9 mouse cellular contexts compared by ENCODE assay signal in the genomic region with DNA sequence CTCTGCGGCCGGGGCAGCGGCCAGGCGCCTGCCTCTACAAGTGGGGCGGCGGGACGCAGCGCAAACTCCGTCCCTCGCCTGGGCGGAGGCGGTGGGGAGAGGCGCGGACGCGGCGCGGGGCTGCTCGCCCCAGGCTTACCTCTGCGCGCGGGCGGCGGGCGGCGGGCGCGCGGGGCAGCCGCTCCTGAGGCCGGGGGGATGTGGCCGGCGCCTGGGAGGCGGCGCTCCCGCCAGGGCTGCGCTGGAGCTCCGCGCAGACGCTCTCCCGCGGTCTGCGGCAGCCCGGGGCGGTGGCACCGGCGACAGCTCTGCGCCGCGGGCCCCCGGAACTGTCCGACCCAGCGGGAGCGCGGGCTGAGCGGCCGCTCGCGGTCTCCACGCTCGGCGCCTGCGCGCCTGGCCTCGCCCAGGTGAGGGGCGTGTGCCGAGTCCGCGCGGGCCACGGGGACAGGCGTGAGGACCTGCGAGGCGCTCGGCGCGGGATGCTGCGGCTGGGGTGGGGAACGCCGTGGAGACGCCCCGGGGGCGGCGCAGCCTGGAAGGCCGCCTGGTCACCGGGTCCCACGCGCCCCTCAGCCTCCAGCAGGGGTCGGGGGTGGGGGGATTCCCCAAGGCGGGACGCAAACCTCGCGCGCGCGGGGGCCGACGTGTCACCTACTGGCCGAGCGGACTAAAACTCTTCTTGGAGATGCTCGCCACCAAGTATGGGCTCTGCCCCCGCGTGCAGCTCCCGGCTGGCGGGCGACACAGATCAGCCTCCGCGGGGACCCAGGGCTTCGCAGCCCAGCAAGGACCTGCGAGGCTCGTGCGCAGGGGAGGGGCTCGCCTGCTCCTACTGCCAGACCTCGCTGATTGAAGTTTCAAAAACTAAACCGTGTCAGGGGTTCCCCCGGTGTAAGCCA. TPM values are rescaled to one million over a fixed set of nuclear protein-coding genes. Genes with fewer than 3 reads are reported as not detected.
DNase-seq lines count a peak whose midpoint lies in the region; ATAC-seq lines count a peak whose summit lies in the region.
"Had no signal": no experiment of that assay in that cellular context is flagged by ENCODE, and none has a peak within 500 bp of the region (broad histone marks: within the 10 kb centered on the region; RNA-seq: fewer than 3 reads in every experiment).

No protein-coding gene starts in this region.

- peak overlapping the region; percentile 55 for H3K9ac ChIP-seq in forebrain, embryonic 15.5 days (replicated peaks)
- H3K9ac ChIP-seq in limb, embryonic 12.5 days (replicated peaks), result peak overlapping the region; percentile 64
- peak overlapping the region; percentile 57 for H3K9ac ChIP-seq in neural tube, embryonic 12.5 days

- H3K4me1 ChIP-seq in forebrain, embryonic 15.5 days, result peaks cover 15% of the 10 kb centered on the region
- peaks cover 19% of the 10 kb centered on the region for H3K4me1 ChIP-seq in hindbrain, embryonic 10.5 days (replicated peaks)
- peaks cover 14% of the 10 kb centered on the region for H3K4me1 ChIP-seq in limb, embryonic 12.5 days (replicated peaks)
- H3K4me1 ChIP-seq in neural tube, embryonic 12.5 days, result peaks cover 10% of the 10 kb centered on the region

- H3K4me2 ChIP-seq in forebrain, embryonic 15.5 days (replicated peaks), result peak overlapping the region; percentile 98
- peak overlapping the region; percentile 98 for H3K4me2 ChIP-seq in limb, embryonic 12.5 days
- H3K4me2 ChIP-seq in neural tube, embryonic 12.5 days (replicated peaks), result peak overlapping the region; percentile 100

- peaks cover 29% of the 10 kb centered on the region for H3K27me3 ChIP-seq in forebrain, embryonic 15.5 days
- H3K27me3 ChIP-seq in hindbrain, embryonic 10.5 days (ENCODE audit: insufficient read depth, poor library complexity, severe bottlenecking), result peaks cover 61% of the 10 kb centered on the region
- peaks cover 44% of the 10 kb centered on the region for H3K27me3 ChIP-seq in limb, embryonic 12.5 days
- peaks cover 29% of the 10 kb centered on the region for H3K27me3 ChIP-seq in neural tube, embryonic 12.5 days (replicated peaks)

- DNase-seq in adrenal gland, adult 2 months, result peak; percentile 50
- DNase-seq in adrenal gland, postnatal 4 days (ENCODE audit: low spot score in 2 of 2), result no peak
- peak; percentile 69 to 85 for DNase-seq in cerebellum, adult 18-20 months
- peak; percentile 62 for DNase-seq in hindbrain, embryonic 10.5 days (ENCODE audit: low spot score)
- DNase-seq in yolk sac, embryonic 10.5 days (ENCODE audit: low spot score), result peak; percentile 28

- peak; percentile 90 for ATAC-seq in forebrain, embryonic 15.5 days (replicated peaks)
- peak; percentile 84 for ATAC-seq in limb, embryonic 12.5 days (ENCODE audit: insufficient number of reproducible peaks, insufficient read depth, low FRiP score, low TSS enrichment, low read depth)
- peak; percentile 89 for ATAC-seq in neural tube, embryonic 12.5 days (ENCODE audit: low FRiP score, low read depth)

- peak overlapping the region; percentile 65 for H3K4me3 ChIP-seq in forebrain, embryonic 15.5 days
- H3K4me3 ChIP-seq in hindbrain, embryonic 10.5 days, result peak overlapping the region; percentile 74
- peak overlapping the region; percentile 66 for H3K4me3 ChIP-seq in limb, embryonic 12.5 days (replicated peaks)
- H3K4me3 ChIP-seq in neural tube, embryonic 12.5 days, result peak overlapping the region; percentile 61
- H3K4me3 ChIP-seq: erythroblast, embryonic 14.5 days had no signal

- H3K36me3 ChIP-seq in forebrain, embryonic 15.5 days, result no peaks in the 10 kb centered on the region
- no peaks in the 10 kb centered on the region for H3K36me3 ChIP-seq in hindbrain, embryonic 10.5 days
- H3K36me3 ChIP-seq in limb, embryonic 12.5 days, result no peaks in the 10 kb centered on the region
- H3K36me3 ChIP-seq in neural tube, embryonic 12.5 days, result no peaks in the 10 kb centered on the region

- no peak overlapping the region for H3K27ac ChIP-seq in forebrain, embryonic 15.5 days (replicated peaks)
- peak overlapping the region; percentile 82 for H3K27ac ChIP-seq in hindbrain, embryonic 10.5 days
- no peak overlapping the region for H3K27ac ChIP-seq in limb, embryonic 12.5 days
- H3K27ac ChIP-seq in neural tube, embryonic 12.5 days, result no peak overlapping the region

- under 1% methylated on average over 109 of the region's 116 CpGs for WGBS in forebrain, embryonic 15.5 days
- WGBS in hindbrain, embryonic 10.5 days, result under 1% methylated on average over 116 of the region's 116 CpGs
- 1% methylated on average over 101 of the region's 116 CpGs for WGBS in limb, embryonic 12.5 days
- under 1% methylated on average over 116 of the region's 116 CpGs for WGBS in neural tube, embryonic 12.5 days

- no peaks in the 10 kb centered on the region for H3K9me3 ChIP-seq in forebrain, embryonic 15.5 days
- H3K9me3 ChIP-seq in hindbrain, embryonic 10.5 days, result no peaks in the 10 kb centered on the region
- H3K9me3 ChIP-seq in limb, embryonic 12.5 days, result no peaks in the 10 kb centered on the region
- no peaks in the 10 kb centered on the region for H3K9me3 ChIP-seq in neural tube, embryonic 12.5 days

RNA-seq across cellular contexts. Expression of a gene that starts 2.8 kb away (rescaled TPM):
- total RNA-seq in adrenal gland, adult 2 months (2021), result 1 to 10 TPM in 1 of 2 experiments, not detected in 1; 1.6 TPM
- 0.69 and 1.3 TPM in 2 replicates for polyA plus RNA-seq in adrenal gland, adult 2 months (2012; rRNA removed)
- 1 to 10 TPM; 2.7 to 2.9 TPM for total RNA-seq in adrenal gland, postnatal 4 days (2021)
- 8.1 and 8.3 TPM in 2 replicates for polyA plus RNA-seq in forebrain, embryonic 15.5 days (2015; fragmentation: Nextera tagmentation; extraction: Ambion mirVana)
- 0.88 and 1.1 TPM in 2 replicates for polyA plus RNA-seq in hindbrain, embryonic 10.5 days (2016; fragmentation: Nextera tagmentation; extraction: Ambion mirVana)
- polyA plus RNA-seq in limb, embryonic 12.5 days (2016; fragmentation: Nextera tagmentation; extraction: Ambion mirVana), result 2.0 and 2.5 TPM in 2 replicates
- 3.6 and 3.8 TPM in 2 replicates for polyA plus RNA-seq in neural tube, embryonic 12.5 days (2016; fragmentation: Nextera tagmentation; extraction: Ambion mirVana)
- polyA plus RNA-seq: erythroblast, embryonic 14.5 days had no signal

Comparison
In these comparisons a context has a peak if more than half of its experiments do, and no peak if none do; other contexts are left out.
1. DNase-seq: peak in adrenal gland, adult 2 months (single experiment), cerebellum, adult 18-20 months (2 of 2), hindbrain, embryonic 10.5 days (single experiment) and yolk sac, embryonic 10.5 days (single experiment); none in adrenal gland, postnatal 4 days (0 of 2).
2. Peak in every context shown above with its lines, with median percentiles within 50 percentile points of each other: ATAC-seq, H3K4me2 ChIP-seq, H3K4me3 ChIP-seq and H3K9ac ChIP-seq.